Mouse (Mus musculus) lung, postnatal 0 days (tissue): ENCODE data around the gene Arhgef9. TPM values are rescaled to one million over a fixed set of nuclear protein-coding genes. Genes with fewer than 3 reads are reported as not detected.

Source experiments
- ATAC-seq: fragments of 200-750 bp; cut with Nextera tagmentation; 2 replicates; pipeline ENCODE4 v1.8.0; 2017; ENCODE audit warnings: moderate library complexity
- DNase-seq: peaks from one replicate; pipeline ENCODE4 v3.0.0-alpha.2; 2016; ENCODE audit warnings: low spot score
- H3K27ac ChIP-seq: fragments of 300-500 bp; sonication (generic); 2 replicates; pipeline ENCODE4 v1.5.1; 2014; ENCODE audit warnings: antibody characterized with exemption, mild to moderate bottlenecking, low read length, mixed read lengths
- H3K27me3 ChIP-seq: fragments of 300-500 bp; sonication (generic); replicated peaks from 2 replicates; pipeline ENCODE4 v1.6.1; 2014; ENCODE audit warnings: low read length, mixed read lengths; ENCODE audit not compliant: insufficient read depth
- H3K36me3 ChIP-seq: fragments of 300-500 bp; sonication (generic); 2 replicates; pipeline ENCODE4 v1.6.1; 2014; ENCODE audit warnings: low read length, mixed read lengths; ENCODE audit not compliant: insufficient read depth
- H3K4me1 ChIP-seq: fragments of 300-500 bp; sonication (generic); 2 replicates; pipeline ENCODE4 v1.6.1; 2014; ENCODE audit warnings: antibody characterized with exemption, low read depth, low read length, mixed read lengths; ENCODE audit not compliant: insufficient read depth
- H3K4me2 ChIP-seq: fragments of 300-500 bp; sonication (generic); replicated peaks from 2 replicates; pipeline ENCODE4 v1.6.1; 2014; ENCODE audit warnings: low read depth, mild to moderate bottlenecking, low read length, moderate library complexity, mixed read lengths
- H3K4me3 ChIP-seq: fragments of 300-500 bp; sonication (generic); 2 replicates; pipeline ENCODE4 v1.5.1; 2014; ENCODE audit warnings: low read depth, low read length
- H3K9ac ChIP-seq: fragments of 300-500 bp; sonication (generic); replicated peaks from 2 replicates; pipeline ENCODE4 v1.6.1; 2014; ENCODE audit warnings: low read depth, mild to moderate bottlenecking
- H3K9me3 ChIP-seq: fragments of 300-500 bp; sonication (generic); 2 replicates; pipeline ENCODE4 v1.6.1; 2016; ENCODE audit warnings: low read length, mixed read lengths
- CTCF ChIP-seq: IDR thresholded peaks from 2 replicates; pipeline ENCODE4 v1.5.1; 2016; ENCODE audit warnings: antibody characterized with exemption, mild to moderate bottlenecking
- EP300 ChIP-seq: IDR thresholded peaks from 2 replicates; pipeline ENCODE4 v1.6.1; 2016; ENCODE audit warnings: antibody characterized with exemption, mild to moderate bottlenecking, control low read depth
- WGBS: fragments of 180-500 bp; shearing (Covaris S2); extraction: QIAGEN DNeasy Blood & Tissue Kit; methylation state at CpG from one replicate; pipeline ENCODE4 v1.1.7; 2014; 5-methylcytosine and 5-hydroxymethylcytosine counted together
- polyA plus RNA-seq: library from polyadenylated mRNA; unstranded; fragments of >200 nt; fragmentation: Nextera tagmentation; extraction: Ambion mirVana; gene quantifications from 2 replicates; pipeline ENCODE4 v1.2.1, GENCODE M21; 2015

Arhgef9 gene
- polyA plus RNA-seq, 1 experiment from 2014 or later, result 4.2 TPM

GRCm38 (mm10) chrX:95025779-95026360 lies 170.8 kb downstream of the Arhgef9 start:
- H3K9ac ChIP-seq, result peak overlapping the region; percentile 24; the same call in 1 of the 2 replicates
- DNase-seq (peak; percentile 9), ATAC-seq (peak; percentile 31)
- TF ChIP-seq CTCF (no peak), EP300 (no peak)
- no peaks in the 10 kb centered on the region for H3K36me3 ChIP-seq
- WGBS, result 19% methylated on average over 23 of the region's 23 CpGs
- no peaks in the 10 kb centered on the region for H3K27me3 ChIP-seq
- peak overlapping the region; percentile 63 for H3K4me2 ChIP-seq
- no peaks in the 10 kb centered on the region for H3K4me1 ChIP-seq
- no peaks in the 10 kb centered on the region for H3K9me3 ChIP-seq
- H3K27ac ChIP-seq, result peak overlapping the region; percentile 77
- H3K4me3 ChIP-seq, result peak overlapping the region; percentile 46

DNA sequence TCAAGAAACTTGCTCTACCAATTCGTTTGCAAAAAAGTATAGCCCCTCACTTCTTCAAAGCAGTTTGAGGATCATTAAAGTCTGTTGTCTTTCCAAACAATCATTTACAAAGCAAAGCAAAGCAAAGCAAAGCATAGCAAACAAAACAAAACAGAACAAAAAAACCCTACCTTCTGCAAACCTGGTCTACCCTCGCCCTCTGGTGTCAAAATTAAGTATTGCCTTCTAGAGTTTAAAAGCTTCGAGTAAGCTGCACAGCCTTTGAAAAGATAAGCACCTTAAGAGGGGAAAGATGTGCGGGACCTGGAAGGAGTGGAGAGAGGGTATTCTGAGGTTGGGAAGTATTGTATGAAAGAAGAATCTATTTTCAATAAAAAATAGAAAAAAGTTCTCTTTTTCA lies 184.6 kb downstream of the Arhgef9 start:
- Histone ChIP-seq H3K9me3 (no peaks in the 10 kb centered on the region), H3K4me1 (no peaks in the 10 kb centered on the region), H3K4me2 (no peak overlapping the region), H3K36me3 (no peaks in the 10 kb centered on the region), H3K9ac (no peak overlapping the region), H3K27ac (no peak overlapping the region), H3K4me3 (no peak overlapping the region), H3K27me3 (no peaks in the 10 kb centered on the region)
- DNase-seq (peak; percentile 48), ATAC-seq (no peak)
- TF ChIP-seq CTCF, result peak; percentile 75
- no peak for TF ChIP-seq EP300
- 14% methylated on average over 4 of the region's 4 CpGs for WGBS

Other genes starting within 250 kb of the Arhgef9 start
- gene Spin4, start 170.2 kb downstream of the Arhgef9 start, polyA plus RNA-seq, result 4.6 and 5.5 TPM in 2 replicates
- 7.9 and 8.5 TPM in 2 replicates for gene Amer1, start 248.0 kb upstream of the Arhgef9 start, polyA plus RNA-seq